Mouse (Mus musculus) limb, embryonic 13.5 days (tissue): Measurements from ENCODE around the gene Lpp. TPM values are rescaled to one million over a fixed set of nuclear protein-coding genes. Genes with fewer than 3 reads are reported as not detected.

Source experiments
- ATAC-seq: fragments of 200-750 bp; cut with Nextera tagmentation; 2 replicates; pipeline ENCODE4 v1.8.0; 2017; ENCODE audit warnings: low read depth, moderate number of reproducible peaks, moderate TSS enrichment; ENCODE audit not compliant: low FRiP score
- H3K27ac ChIP-seq: fragments of 300-500 bp; sonication (generic); 2 replicates; pipeline ENCODE4 v1.5.1; 2015; ENCODE audit warnings: inconsistent platforms, mild to moderate bottlenecking, moderate library complexity
- H3K27me3 ChIP-seq: fragments of 300-500 bp; sonication (generic); 2 replicates; pipeline ENCODE4 v1.6.1; 2015; ENCODE audit warnings: mild to moderate bottlenecking, inconsistent platforms
- H3K36me3 ChIP-seq: fragments of 300-500 bp; sonication (generic); 2 replicates; pipeline ENCODE4 v1.6.1; 2015; ENCODE audit warnings: inconsistent platforms, mild to moderate bottlenecking, moderate library complexity
- H3K4me1 ChIP-seq: fragments of 300-500 bp; sonication (generic); 2 replicates; pipeline ENCODE4 v1.6.1; 2015; ENCODE audit warnings: inconsistent platforms
- H3K4me2 ChIP-seq: fragments of 300-500 bp; sonication (generic); replicated peaks from 2 replicates; pipeline ENCODE4 v1.6.1; 2015; ENCODE audit warnings: inconsistent platforms, mild to moderate bottlenecking, moderate library complexity
- H3K4me3 ChIP-seq: fragments of 300-500 bp; sonication (generic); 2 replicates; pipeline ENCODE4 v1.5.1; 2015; ENCODE audit warnings: moderate library complexity, mild to moderate bottlenecking, inconsistent platforms
- H3K9ac ChIP-seq: fragments of 300-500 bp; sonication (generic); 2 replicates; pipeline ENCODE4 v1.6.1; 2015; ENCODE audit warnings: mild to moderate bottlenecking, inconsistent platforms
- H3K9me3 ChIP-seq: fragments of 300-500 bp; sonication (generic); 2 replicates; pipeline ENCODE4 v1.6.1; 2016; ENCODE audit warnings: inconsistent platforms
- WGBS: fragments of 180-500 bp; shearing (Covaris S2); methylation state at CpG from one replicate; pipeline ENCODE4 v1.1.7; 2015; 5-methylcytosine and 5-hydroxymethylcytosine counted together
- polyA plus RNA-seq: library from polyadenylated mRNA; unstranded; fragments of >200 nt; fragmentation: Nextera tagmentation; extraction: Ambion mirVana; gene quantifications from 2 replicates; pipeline ENCODE4 v1.2.1, GENCODE M21; 2015

The Lpp gene
- polyA plus RNA-seq, 1 experiment from 2014 or later: 56.0 TPM

DNA sequence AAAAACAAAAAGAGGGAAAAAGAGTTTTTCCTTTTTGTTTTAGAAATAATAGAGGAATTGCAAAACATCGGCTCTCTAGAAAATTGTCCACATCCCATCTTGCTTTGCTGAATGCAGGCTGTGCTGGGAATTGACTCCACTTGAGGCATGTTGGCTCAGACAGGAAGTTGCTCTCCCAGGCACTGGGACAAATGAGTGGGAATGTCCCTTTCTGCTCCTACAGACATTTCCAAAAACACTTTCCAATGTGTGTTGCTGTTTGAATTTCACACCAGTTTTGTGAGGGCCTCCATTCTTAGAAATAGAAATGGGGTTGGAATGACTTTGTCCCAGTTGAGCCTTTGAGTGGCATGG, 116.5 kb downstream of the Lpp start:
- Histone ChIP-seq H3K4me2 (no peak overlapping the region), H3K36me3 (no peaks in the 10 kb centered on the region), H3K4me1 (peaks cover 40% of the 10 kb centered on the region), H3K27ac (no peak overlapping the region), H3K4me3 (no peak overlapping the region), H3K27me3 (no peaks in the 10 kb centered on the region), H3K9ac (no peak overlapping the region), H3K9me3 (no peaks in the 10 kb centered on the region)
- no peak for ATAC-seq
- WGBS: 48% methylated on average over 1 of the region's 1 CpGs

DNA sequence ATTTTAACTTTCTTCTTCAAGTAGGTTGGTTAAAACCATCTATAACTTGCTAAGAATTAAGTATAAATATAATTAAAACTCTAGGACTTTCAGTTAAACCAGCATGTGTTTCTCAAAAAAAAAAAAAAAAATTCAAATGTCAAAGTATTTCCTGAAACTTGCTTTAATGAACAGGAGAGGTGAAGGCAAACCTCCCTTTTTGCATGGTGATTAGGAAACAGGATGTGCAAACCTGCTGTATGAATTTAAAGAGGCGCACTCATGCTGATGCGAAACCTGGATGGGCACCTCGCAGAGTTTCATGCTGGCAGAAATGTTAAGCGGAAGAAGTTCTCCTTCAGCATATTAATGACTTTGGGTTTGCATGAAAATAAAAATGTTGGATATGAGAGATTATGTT, 119.9 kb downstream of the Lpp start:
- 93% methylated on average over 4 of the region's 4 CpGs for WGBS
- no peak for ATAC-seq
- Histone ChIP-seq H3K36me3 (no peaks in the 10 kb centered on the region), H3K27me3 (no peaks in the 10 kb centered on the region), H3K9ac (no peak overlapping the region), H3K9me3 (no peaks in the 10 kb centered on the region), H3K4me2 (no peak overlapping the region), H3K4me3 (no peak overlapping the region), H3K27ac (no peak overlapping the region), H3K4me1 (peaks cover 40% of the 10 kb centered on the region)

DNA sequence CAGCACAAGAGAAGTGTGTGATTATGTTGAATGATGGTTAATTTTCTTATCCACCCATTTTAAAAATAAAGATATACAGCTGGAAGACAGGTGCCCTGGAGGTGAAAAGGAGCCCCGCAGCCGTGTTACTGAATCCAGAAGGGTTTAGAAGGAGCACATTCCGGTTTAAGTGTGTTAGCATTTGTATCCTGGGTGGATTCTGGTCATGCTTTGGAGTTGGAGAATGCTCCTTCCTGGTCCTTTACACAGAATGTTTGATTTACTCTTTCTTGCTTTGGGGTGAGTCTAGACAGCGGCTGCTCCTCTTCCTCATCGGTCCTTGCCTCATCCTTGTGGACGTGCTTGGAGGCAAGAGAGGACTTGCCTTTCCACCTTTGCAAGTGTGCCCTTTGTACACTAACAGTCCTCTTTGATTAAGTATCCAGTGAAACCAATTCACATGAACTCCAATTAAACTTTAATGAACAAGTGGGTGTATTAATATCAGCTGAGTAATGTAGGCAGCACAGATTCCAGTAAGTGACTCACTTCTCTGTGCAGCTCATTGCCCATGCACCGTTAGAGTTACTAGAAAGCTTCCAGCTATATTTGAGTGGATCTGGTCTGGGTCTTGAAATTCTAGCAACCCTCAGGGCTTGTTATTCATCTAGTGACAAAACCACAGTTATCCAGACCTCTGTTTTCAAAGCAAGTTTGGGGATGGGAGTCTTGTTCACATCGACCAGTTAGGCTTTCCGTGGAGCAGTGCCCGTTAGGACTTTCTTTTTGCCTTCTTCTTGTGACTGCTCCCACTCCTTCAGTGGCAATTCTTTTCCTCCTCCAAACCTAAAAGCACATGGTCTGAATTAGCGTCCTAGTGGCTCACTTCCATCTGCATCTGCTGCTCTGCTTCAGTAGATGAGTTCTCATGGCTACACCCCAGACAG, 121.8 kb downstream of the Lpp start:
- Histone ChIP-seq H3K27ac (no peak overlapping the region), H3K9ac (no peak overlapping the region), H3K36me3 (no peaks in the 10 kb centered on the region), H3K4me3 (no peak overlapping the region), H3K9me3 (no peaks in the 10 kb centered on the region), H3K4me1 (peaks cover 36% of the 10 kb centered on the region), H3K27me3 (no peaks in the 10 kb centered on the region), H3K4me2 (no peak overlapping the region)
- no peak for ATAC-seq
- 44% methylated on average over 11 of the region's 11 CpGs for WGBS

DNA sequence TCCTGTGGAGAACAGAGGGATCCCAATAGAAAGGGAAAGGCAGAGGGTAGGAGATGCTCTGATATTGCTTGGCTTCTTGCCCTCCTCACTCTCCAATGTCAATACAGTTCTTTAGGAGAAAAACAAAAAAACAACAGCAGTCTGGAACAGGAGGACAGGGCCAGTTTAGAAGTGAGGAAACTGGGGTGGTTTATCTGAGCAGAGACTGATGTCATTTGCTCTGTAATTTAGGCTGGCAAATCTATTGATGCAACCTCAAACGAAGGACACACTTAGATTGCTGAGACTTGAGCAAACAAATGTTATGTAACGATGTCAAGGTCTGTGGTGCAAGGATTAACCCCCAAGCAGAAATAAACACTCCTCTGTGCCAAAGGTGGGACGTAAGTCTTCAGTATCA, 123.7 kb downstream of the Lpp start:
- no peak overlapping the region for H3K4me2 ChIP-seq
- WGBS: 76% methylated on average over 3 of the region's 3 CpGs
- no peak overlapping the region for H3K9ac ChIP-seq
- H3K27ac ChIP-seq: no peak overlapping the region
- peaks cover 36% of the 10 kb centered on the region for H3K4me1 ChIP-seq
- H3K9me3 ChIP-seq: no peaks in the 10 kb centered on the region
- H3K36me3 ChIP-seq: no peaks in the 10 kb centered on the region
- no peaks in the 10 kb centered on the region for H3K27me3 ChIP-seq
- H3K4me3 ChIP-seq: no peak overlapping the region
- no peak for ATAC-seq

DNA sequence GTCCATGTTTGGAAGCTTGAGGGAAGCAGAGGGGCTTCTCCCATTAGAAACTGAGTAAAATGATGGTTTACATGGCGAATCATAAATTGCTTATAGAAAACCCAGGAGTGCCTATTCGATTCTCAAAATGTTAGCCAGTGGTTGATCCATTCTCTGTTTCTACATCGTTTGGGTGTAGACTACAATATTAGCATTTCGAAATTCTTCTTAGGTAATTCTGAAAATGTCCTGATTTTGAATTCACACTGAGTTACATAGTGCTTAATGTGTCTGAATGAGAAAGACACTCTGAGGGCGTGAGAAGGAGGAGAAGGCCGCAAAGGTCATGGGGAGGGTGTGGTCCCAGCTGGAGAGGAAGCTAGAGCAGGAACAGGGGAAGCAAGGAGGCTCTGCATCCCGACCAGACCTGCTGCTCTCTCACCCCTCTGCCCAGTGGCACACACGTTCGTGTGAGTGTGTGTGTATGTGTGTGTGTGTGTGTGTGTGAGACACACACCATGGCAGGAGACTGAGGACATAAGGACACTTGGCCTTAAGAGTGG, 124.3 kb downstream of the Lpp start:
- Histone ChIP-seq H3K9ac (no peak overlapping the region), H3K4me2 (no peak overlapping the region), H3K4me1 (peaks cover 31% of the 10 kb centered on the region), H3K27me3 (no peaks in the 10 kb centered on the region), H3K36me3 (no peaks in the 10 kb centered on the region), H3K4me3 (no peak overlapping the region), H3K27ac (no peak overlapping the region), H3K9me3 (no peaks in the 10 kb centered on the region)
- WGBS: 69% methylated on average over 9 of the region's 9 CpGs
- no peak for ATAC-seq

DNA sequence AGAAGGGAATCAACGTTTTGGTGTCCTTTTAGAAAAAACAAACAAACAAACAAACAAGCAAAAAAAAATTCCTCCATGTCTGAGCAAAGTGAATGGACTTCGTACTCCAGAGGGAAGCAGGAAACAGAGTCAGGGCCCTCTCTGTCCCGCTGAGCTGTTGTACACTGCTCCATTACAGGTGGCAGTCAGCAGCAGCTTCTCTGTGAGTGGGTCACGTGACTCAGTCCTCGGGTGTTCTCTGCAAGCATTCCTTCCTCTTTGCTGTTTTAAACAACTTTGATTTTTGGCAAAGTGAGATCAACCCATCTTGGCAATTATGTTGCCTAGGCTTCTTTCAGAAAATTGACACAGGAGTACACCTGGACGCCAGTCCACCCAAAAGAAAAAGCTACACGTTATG, 125.5 kb downstream of the Lpp start:
- no peak for ATAC-seq
- Histone ChIP-seq H3K4me2 (no peak overlapping the region), H3K9ac (no peak overlapping the region), H3K9me3 (no peaks in the 10 kb centered on the region), H3K4me3 (no peak overlapping the region), H3K27me3 (no peaks in the 10 kb centered on the region), H3K4me1 (peaks cover 30% of the 10 kb centered on the region), H3K36me3 (no peaks in the 10 kb centered on the region), H3K27ac (no peak overlapping the region)
- 71% methylated on average over 7 of the region's 7 CpGs for WGBS

DNA sequence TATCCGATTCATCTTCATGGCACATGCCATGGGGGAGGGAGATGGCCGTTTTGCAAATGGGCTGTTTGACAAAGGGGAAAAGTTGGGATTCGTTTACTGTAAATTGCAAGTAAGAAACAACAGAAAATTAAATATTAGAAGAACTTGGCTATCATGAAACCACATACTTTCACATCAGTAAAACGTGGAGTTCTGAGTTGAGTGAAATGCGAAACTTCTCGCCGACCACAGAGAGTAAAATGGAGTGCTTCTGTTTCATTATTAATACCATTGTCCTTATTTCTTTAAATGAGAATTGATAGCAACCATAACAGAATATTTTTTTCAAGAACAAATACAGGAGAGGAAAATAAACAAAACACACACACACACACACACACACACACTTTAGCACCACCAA, 133.9 kb downstream of the Lpp start:
- H3K4me3 ChIP-seq: no peak overlapping the region
- peaks cover 4% of the 10 kb centered on the region for H3K4me1 ChIP-seq
- no peaks in the 10 kb centered on the region for H3K36me3 ChIP-seq
- H3K9ac ChIP-seq: no peak overlapping the region
- H3K27me3 ChIP-seq: no peaks in the 10 kb centered on the region
- no peak for ATAC-seq
- H3K9me3 ChIP-seq: no peaks in the 10 kb centered on the region
- WGBS: 92% methylated on average over 7 of the region's 7 CpGs
- no peak overlapping the region for H3K27ac ChIP-seq
- no peak overlapping the region for H3K4me2 ChIP-seq

DNA sequence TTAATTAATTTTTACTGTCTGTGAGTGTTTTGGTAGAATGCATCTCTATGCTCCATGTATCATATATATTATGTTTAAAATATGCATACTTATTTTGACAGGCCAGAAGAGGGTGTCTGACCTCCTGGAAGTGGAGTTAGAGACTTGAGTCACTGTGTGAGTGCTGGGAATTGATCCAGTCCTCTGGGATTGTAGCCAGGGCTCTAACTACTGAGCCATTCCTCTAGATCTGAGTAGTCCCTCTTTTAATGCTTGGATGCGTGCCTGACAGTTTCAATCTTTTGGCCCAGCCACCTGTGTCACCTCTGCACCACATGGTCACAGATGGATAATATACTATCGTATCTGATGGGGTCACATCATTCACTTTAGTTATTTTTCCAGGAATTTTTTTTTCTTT, 138.4 kb downstream of the Lpp start:
- no peak overlapping the region for H3K4me2 ChIP-seq
- no peaks in the 10 kb centered on the region for H3K27me3 ChIP-seq
- H3K27ac ChIP-seq: no peak overlapping the region
- H3K9me3 ChIP-seq: no peaks in the 10 kb centered on the region
- H3K4me3 ChIP-seq: no peak overlapping the region
- WGBS: 92% methylated on average over 2 of the region's 2 CpGs
- no peaks in the 10 kb centered on the region for H3K4me1 ChIP-seq
- H3K9ac ChIP-seq: no peak overlapping the region
- no peaks in the 10 kb centered on the region for H3K36me3 ChIP-seq
- ATAC-seq: no peak

DNA sequence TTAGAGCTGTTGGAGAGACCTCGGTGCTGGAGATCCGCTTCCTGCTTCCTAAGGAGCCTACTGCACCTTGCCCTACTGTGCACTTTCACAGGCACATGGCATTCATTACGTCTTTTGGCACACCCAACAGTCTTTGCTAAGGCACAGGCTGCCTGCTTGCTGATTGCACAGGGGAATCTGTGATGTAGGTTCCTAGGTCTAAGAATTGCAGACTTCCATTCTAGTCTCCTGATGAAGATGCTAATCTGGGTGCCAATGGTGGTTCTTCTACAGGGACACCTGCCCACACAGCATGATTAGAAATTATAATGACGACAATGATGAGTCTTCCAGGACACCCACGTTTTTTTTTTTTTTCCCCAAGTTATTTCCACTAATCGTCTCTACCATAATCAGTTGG, 141.9 kb downstream of the Lpp start:
- H3K27me3 ChIP-seq: no peaks in the 10 kb centered on the region
- H3K9ac ChIP-seq: no peak overlapping the region
- H3K9me3 ChIP-seq: no peaks in the 10 kb centered on the region
- H3K36me3 ChIP-seq: no peaks in the 10 kb centered on the region
- no peak overlapping the region for H3K4me3 ChIP-seq
- no peak overlapping the region for H3K4me2 ChIP-seq
- no peak overlapping the region for H3K27ac ChIP-seq
- no peaks in the 10 kb centered on the region for H3K4me1 ChIP-seq
- ATAC-seq: no peak
- WGBS: 89% methylated on average over 6 of the region's 6 CpGs

DNA sequence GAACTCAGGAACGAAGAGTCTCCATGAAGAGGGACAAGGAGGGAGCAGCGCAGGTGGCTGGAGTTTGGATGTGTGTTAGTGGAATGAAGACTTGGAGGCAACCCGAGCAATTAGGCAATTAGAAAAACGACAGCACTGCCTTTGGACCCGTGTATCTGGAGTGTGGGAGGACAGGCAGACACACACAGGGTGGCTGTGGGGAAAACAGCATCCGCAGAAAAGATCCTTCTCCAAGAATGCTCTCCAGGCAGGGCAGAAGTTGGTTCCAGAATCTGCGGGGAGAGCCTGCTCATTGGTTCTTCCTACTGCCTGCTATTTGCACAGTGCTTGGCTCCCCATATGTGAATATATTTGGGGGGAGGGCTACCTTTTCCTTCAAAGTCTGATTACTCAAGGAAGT, 143.0 kb downstream of the Lpp start:
- H3K36me3 ChIP-seq: no peaks in the 10 kb centered on the region
- H3K4me3 ChIP-seq: no peak overlapping the region
- 75% methylated on average over 7 of the region's 7 CpGs for WGBS

DNA sequence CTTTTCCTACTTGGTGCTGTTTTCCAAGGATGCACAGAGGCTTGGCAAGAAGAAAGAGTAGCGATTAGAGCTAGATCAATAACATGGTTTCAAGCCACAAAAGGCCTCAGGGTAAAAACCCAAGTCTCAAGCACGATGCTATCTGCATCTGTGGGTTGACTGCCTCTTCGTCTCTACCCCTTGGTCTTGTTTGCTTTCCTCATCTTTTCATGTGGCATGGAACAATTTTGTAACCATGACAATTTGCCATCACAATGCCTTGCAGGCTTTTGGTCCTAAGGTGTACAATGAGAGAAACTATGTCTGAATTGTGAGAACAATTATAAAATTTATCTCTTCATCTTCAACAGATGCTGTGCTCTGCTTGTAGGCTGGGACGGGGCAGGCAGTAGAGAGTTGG, 145.7 kb downstream of the Lpp start:
- Histone ChIP-seq H3K4me1 (no peaks in the 10 kb centered on the region), H3K9me3 (no peaks in the 10 kb centered on the region), H3K27ac (no peak overlapping the region), H3K4me3 (no peak overlapping the region), H3K36me3 (no peaks in the 10 kb centered on the region), H3K9ac (no peak overlapping the region), H3K27me3 (no peaks in the 10 kb centered on the region), H3K4me2 (no peak overlapping the region)
- ATAC-seq: no peak
- 92% methylated on average over 4 of the region's 4 CpGs for WGBS

More for the DNA sequence above, 143.0 kb downstream of the Lpp start:
- no peak for ATAC-seq
- Histone ChIP-seq H3K27me3 (no peaks in the 10 kb centered on the region), H3K9ac (no peak overlapping the region), H3K9me3 (no peaks in the 10 kb centered on the region), H3K4me1 (no peaks in the 10 kb centered on the region), H3K4me2 (no peak overlapping the region), H3K27ac (no peak overlapping the region)

DNA sequence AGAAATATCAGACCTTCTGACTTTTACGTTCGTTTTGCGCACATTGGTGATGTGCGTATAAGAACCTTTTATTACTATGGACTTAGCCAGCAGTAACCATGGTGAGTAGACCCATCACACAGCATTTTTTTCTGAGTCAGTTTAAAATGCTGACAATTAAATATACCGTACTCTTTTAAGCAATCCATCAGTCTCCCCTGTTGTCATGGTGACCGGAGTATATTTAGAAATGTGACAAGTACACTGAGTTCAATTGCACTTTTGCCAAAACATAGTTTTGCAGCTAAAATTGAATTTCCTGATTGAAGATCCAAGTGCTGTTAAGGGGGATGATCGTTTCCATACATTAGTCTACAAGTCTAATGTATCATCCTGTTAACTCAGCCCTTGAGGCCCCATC, 149.6 kb downstream of the Lpp start:
- H3K9ac ChIP-seq: no peak overlapping the region
- 87% methylated on average over 7 of the region's 7 CpGs for WGBS
- no peaks in the 10 kb centered on the region for H3K9me3 ChIP-seq
- no peaks in the 10 kb centered on the region for H3K4me1 ChIP-seq
- H3K36me3 ChIP-seq: no peaks in the 10 kb centered on the region
- H3K27ac ChIP-seq: no peak overlapping the region
- no peaks in the 10 kb centered on the region for H3K27me3 ChIP-seq
- no peak for ATAC-seq
- H3K4me2 ChIP-seq: no peak overlapping the region
- H3K4me3 ChIP-seq: no peak overlapping the region

DNA sequence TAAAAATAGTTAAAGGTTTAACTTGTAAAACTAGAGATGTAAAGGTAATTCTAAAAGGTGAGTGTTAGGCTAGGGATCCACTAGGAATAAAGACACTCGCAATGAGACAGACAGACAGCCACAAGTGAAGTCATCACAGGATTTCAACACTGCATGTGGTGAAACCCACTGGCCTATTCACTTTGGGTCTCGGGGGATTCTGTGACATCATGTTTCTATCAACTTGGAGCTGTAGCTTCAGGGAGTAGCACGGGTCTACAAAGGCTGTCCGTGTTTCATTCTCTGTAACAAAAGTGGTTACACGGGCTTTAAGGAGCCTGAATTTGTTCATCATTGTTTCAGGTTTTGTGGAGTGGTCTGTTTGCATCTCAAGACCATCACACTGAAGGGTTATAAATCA, 152.1 kb downstream of the Lpp start:
- H3K4me2 ChIP-seq: no peak overlapping the region
- H3K27me3 ChIP-seq: no peaks in the 10 kb centered on the region
- WGBS: 95% methylated on average over 5 of the region's 5 CpGs
- no peak for ATAC-seq
- H3K9ac ChIP-seq: no peak overlapping the region
- H3K4me3 ChIP-seq: no peak overlapping the region
- no peaks in the 10 kb centered on the region for H3K36me3 ChIP-seq
- H3K9me3 ChIP-seq: no peaks in the 10 kb centered on the region
- H3K4me1 ChIP-seq: no peaks in the 10 kb centered on the region
- H3K27ac ChIP-seq: no peak overlapping the region
